Mouse (Mus musculus): ENCODE results near the gene Tjp3.

- TF ChIP-seq CTCF (IDR thresholded peaks at IDR 0.05; ENCODE audit: borderline replicate concordance, insufficient read depth, low read depth, low read length) (no peak), POLR2A (IDR thresholded peaks at IDR 0.05; ENCODE audit: borderline replicate concordance, insufficient read depth, low read length) (no peak)
Measured at GRCm38 (mm10) chr10:81245166-81245565, 46.2 kb downstream of the Tjp3 start.

Measured in cerebellum, adult 2 months (tissue).